Mouse (Mus musculus) kidney, adult 2 months (tissue): Measurements from ENCODE around the gene Ly6g6c.

ENCODE experiments used
- CTCF ChIP-seq: fragments of 200-500 bp; conservative IDR thresholded peaks from 2 replicates; pipeline ENCODE4 v1.5.1; 2011; ENCODE audit warnings: low read depth, mild to moderate bottlenecking, control low read depth, low read length, moderate library complexity, mixed read lengths; ENCODE audit not compliant: insufficient read depth, insufficient read length
- POLR2A ChIP-seq: fragments of 200-500 bp; IDR thresholded peaks from one replicate; pipeline ENCODE4 v1.6.1; 2011; ENCODE audit warnings: low read depth, low read length, control low read depth

DNA sequence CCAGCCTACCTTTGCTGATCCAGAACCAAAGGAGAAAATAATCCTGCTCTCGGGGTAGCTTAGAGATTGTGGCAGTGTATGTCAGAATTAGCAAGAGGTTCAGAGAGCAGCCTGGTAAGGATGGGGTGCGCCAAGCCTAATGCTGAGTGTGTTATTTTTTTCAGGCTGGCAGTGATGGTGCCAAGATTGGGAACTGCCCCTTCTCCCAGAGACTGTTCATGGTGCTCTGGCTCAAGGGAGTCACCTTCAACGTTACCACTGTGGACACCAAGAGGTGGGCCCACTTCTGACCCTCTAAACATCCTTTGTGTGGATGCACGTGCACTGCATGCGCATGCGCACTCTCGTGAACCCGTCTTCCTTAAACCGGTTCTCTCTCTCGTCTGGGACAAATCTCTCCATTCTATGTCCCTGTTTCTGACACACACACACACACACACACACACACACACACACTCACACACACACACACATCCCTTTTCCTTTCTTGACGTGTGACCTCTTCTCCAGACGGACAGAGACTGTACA is 12.9 kb upstream of the Ly6g6c start:
- TF ChIP-seq POLR2A (no peak), CTCF (no peak)
